ENCODE assay signal across 8 mouse cellular contexts in the genomic region with DNA sequence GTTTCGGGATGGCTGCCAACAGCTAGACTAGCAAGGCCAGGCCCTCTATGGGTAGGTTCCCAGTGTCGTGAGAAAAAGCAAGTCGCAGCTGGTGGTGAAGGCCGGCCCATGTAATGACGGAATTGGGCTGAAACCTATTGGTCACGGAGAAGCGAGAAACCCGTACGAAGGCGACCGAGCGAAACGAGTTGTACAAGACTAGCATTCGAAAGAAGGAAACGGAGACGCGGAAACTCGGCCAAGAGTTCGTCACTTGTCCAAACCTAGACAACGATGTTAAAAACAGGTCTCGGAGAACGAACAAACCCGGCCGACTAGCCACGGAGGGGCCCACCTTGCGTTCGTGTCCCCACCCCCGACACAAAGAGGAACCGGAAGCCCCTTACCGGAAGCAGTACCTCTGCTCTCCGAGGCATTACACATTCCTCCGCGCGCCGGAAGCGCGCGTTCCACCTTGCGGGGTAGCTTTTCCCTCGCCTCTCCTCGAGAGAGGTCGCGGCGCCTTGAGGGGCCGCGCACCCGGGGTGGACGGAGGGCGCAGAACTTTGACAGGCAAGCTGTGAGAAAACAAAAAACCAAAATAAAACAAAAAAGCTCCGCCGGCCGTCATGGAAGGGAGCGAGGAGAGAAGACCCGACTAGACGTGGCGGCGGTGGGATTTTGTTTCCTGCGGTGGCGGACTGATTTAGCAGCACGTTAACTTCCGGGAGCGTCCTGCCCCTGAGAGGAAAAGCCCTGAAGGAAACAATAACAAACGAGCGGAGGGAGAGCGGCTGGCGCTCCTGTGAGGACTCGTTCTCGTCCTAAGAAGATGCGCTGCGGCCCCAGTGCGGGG. TPM values are rescaled to one million over a fixed set of nuclear protein-coding genes. Genes with fewer than 3 reads are reported as not detected.
DNase-seq lines count a peak whose midpoint lies in the region; ATAC-seq lines count a peak whose summit lies in the region.

A gene (plus strand): TSS at position 437 of the 835 bp plus-strand sequence.
A gene (minus strand): TSS at position 687 of the 835 bp plus-strand sequence.

- H3K36me3 ChIP-seq in lung, embryonic 16.5 days (ENCODE audit: control insufficient read depth, insufficient read depth, low read length), result peaks cover 5% of the 10 kb centered on the region

- peak within 1 kb of the TSS; percentile 78 for H3K4me2 ChIP-seq in lung, embryonic 16.5 days (ENCODE audit: low read depth, low read length)

- no peaks in the 10 kb centered on the region for H3K27me3 ChIP-seq in lung, embryonic 16.5 days (ENCODE audit: control insufficient read depth, insufficient read depth, low read depth, low read length)

- peak within 1 kb of the TSS; percentile 87 for H3K9ac ChIP-seq in lung, embryonic 16.5 days (ENCODE audit: low read length)

- peaks cover 11% of the 10 kb centered on the region for H3K4me1 ChIP-seq in lung, embryonic 16.5 days (replicated peaks; ENCODE audit: control insufficient read depth, insufficient read depth, low read length)

- no peaks in the 10 kb centered on the region for H3K9me3 ChIP-seq in lung, embryonic 16.5 days (ENCODE audit: control insufficient read depth, low read length)

- under 1% methylated on average over 71 of the region's 71 CpGs for WGBS in lung, embryonic 16.5 days

- peak; percentile 91 for DNase-seq in MEL-GATA-1-ER (ENCODE audit: extremely low read depth, low read depth)
- peak; percentile 91 for DNase-seq in cerebellum, adult 8-10 months
- peak; percentile 97 for DNase-seq in forelimb bud, embryonic 11.5 days (ENCODE audit: low read depth, low spot score)
- DNase-seq in layer of hippocampus, adult 9-10 months (ENCODE audit: low spot score), result peak; percentile 86
- peak; percentile 92 for DNase-seq in ovary, postnatal 10 days (ENCODE audit: low spot score)
- DNase-seq in thymus, postnatal 10 days (ENCODE audit: low spot score in 2 of 2), result peak; percentile 89 to 91

- peak; percentile 95 to 96 for ATAC-seq in hematopoietic stem cell, adult 5-6 weeks (replicated peaks in 1 of 2; ENCODE audit: insufficient read depth in 1 of 2, low FRiP score in 2 of 2, low TSS enrichment in 1 of 2, low read depth in 1 of 2, poor library complexity in 2 of 2, severe bottlenecking in 2 of 2)
- peak; percentile 98 for ATAC-seq in lung, embryonic 16.5 days (ENCODE audit: low read depth)

- H3K4me3 ChIP-seq in lung, embryonic 16.5 days (ENCODE audit: low read length), result peak within 1 kb of the TSS; percentile 87

- peak within 1 kb of the TSS; percentile 96 for H3K27ac ChIP-seq in lung, embryonic 16.5 days (ENCODE audit: low read length)

RNA-seq across cellular contexts. Expression of the first gene that starts in this region (rescaled TPM):
- 186 and 233 TPM in 2 replicates for total RNA-seq in hematopoietic stem cell, adult 5-6 weeks (2017)
- polyA plus RNA-seq in lung, embryonic 16.5 days (2015; fragmentation: Nextera tagmentation; extraction: Ambion mirVana), result 46.2 and 46.5 TPM in 2 replicates

RNA-seq across cellular contexts. Expression of the second gene that starts in this region (rescaled TPM):
- total RNA-seq in hematopoietic stem cell, adult 5-6 weeks (2017), result 39.6 and 49.3 TPM in 2 replicates
- 25.6 and 26.7 TPM in 2 replicates for polyA plus RNA-seq in lung, embryonic 16.5 days (2015; fragmentation: Nextera tagmentation; extraction: Ambion mirVana)

Comparison
In these comparisons a context has a peak if more than half of its experiments do, and no peak if none do; other contexts are left out.
1. Peak in every context shown above with its lines: DNase-seq, ATAC-seq, H3K4me3 ChIP-seq and H3K27ac ChIP-seq.